Mouse (Mus musculus) liver, adult (tissue): ENCODE data around the gene Mastl.

Source experiments
- GATA4 ChIP-seq: IDR thresholded peaks from 2 replicates; pipeline ENCODE4 v1.6.1; 2014; ENCODE audit warnings: mild to moderate bottlenecking, low read length; ENCODE audit not compliant: insufficient replicate concordance

Gene Mastl

GRCm38 (mm10) chr2:23155777-23156607 is at the start of gene Mastl, which contains the start of gene Yme1l1:
Gene Mastl (minus strand): TSS chr2:23156024.
Gene Yme1l1 (plus strand): TSS chr2:23156369.
- no peak for TF ChIP-seq GATA4

DNA sequence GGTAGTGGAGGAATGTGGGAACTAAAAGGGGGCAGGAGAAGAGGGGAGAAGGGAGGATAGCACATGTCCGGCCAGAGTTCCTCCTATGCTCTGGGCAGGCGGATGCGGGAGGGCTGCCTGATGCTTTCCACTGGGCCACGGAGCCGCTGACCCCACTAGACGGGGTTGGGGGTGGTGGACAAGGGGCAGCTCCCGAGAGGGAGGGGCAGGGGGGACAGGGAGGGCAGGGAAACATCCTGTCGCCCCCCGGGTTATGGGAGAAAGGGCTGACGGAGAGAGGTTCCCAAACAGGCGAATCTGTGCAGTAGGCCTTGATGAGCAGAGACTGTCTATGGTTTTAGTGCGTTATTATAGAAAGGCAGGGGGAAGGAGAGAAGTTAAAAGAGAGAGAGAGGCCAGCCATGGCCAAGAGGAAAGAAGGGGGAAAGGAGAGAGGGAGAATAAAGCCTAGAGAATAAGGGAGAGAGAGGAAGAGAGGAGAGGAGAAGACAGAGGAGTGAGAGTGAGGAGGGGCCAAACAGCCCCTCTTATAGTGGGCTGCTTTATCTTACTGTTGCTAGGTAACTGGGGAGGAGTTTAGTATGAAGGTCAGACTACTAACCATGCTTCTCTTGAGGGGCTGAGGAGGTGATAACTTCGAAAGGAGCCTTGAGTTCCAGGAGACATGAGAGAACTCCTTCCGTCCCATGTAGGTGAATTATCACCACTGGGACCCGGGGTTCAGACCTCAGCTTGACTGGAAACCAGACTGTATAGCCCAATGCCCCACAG is 47.3 kb upstream of the Mastl start:
- no peak for TF ChIP-seq GATA4

DNA sequence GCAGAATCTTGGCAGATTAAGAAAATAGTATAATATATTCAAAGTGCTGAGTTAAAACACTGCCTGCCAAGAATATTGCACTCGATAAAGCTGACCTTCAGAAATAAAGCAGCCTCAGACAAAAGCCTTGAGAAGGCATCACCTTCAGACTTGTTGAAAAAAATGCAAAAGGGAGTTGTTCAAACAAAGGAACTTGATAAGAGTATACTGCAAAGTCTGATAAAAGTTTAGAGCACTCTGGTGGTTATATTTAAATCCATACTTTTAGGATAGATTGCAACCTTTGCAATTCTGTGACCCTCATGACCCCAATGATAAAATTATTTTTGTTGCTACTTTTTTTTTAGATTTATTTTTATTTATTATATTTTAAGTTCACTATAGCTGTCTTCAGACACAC is 45.2 kb upstream of the Mastl start:
- no peak for TF ChIP-seq GATA4

GRCm38 (mm10) chr2:23194366-23194765 is 38.5 kb upstream of the Mastl start:
- TF ChIP-seq GATA4 = no peak

- no peak for TF ChIP-seq GATA4
Observed at GRCm38 (mm10) chr2:23172305-23172704, 16.5 kb upstream of the Mastl start.

- no peak for TF ChIP-seq GATA4
Observed at GRCm38 (mm10) chr2:23156608-23157081, 821 bp upstream of the Mastl start.

GRCm38 (mm10) chr2:23155199-23155621 is 614 bp downstream of the Mastl start:
- TF ChIP-seq GATA4 = no peak

DNA sequence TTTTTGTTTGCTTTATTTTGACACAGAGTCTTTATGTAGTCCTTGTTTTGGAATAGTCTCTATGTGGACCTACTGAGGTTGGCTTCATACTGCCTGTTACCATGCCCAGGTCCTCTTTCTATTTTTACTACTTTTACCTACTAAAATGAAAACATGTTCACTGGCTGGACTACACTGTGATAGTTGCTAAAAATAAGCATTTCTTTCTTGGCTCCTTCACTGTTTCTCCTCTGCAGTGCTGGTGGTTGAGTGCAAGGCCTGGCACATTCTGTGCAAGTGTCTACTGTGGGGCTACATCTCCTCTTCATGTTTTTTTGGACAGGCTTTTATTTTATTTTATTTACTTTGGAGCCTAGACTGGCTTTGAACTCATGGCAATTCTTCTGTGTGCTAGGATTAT is 36.3 kb downstream of the Mastl start:
- no peak for TF ChIP-seq GATA4

- no peak for TF ChIP-seq GATA4
Observed at GRCm38 (mm10) chr2:23102266-23102665, 53.6 kb downstream of the Mastl start.

DNA sequence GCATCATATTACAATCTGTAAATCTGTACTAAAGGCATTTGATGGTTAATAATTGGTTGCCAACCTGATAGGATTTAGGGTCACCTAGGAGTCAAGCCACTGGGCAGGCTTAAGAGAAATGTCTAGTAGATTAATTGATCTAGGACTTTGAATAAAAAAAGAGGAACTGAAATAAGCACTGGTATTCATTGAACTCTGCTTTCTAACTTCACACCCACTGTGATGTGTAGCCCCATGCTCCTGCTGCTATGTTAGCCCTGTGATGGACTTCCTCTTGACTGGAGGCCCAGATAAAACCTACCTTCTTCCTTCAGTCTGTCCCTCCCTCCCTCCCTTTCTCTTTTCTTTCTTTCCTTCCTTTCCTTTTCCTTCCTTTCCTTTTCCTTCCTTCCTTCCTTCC is 58.8 kb downstream of the Mastl start:
- TF ChIP-seq GATA4 = no peak

GRCm38 (mm10) chr2:23092216-23092615 is 63.6 kb downstream of the Mastl start:
- no peak for TF ChIP-seq GATA4

DNA sequence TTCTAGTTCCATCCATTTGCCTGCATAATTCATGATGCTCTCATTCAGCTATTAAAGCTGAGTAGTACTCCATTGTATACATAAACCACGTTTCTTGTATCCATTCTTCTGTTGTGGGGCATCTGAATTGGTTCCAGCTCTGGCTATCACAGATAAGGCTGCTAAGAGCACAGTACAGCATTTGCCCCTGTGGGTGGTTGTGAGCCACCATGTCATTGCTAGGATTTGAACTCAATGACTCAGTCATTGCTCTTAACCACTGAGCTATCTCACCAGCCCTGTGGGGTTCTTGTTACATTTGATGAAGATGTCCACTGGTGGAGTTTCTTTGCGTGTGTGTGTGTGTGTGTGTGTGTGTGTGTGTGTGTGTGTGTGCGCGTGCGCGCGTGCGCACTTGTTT is 71.3 kb downstream of the Mastl start:
- no peak for TF ChIP-seq GATA4

GRCm38 (mm10) chr2:23078588-23078987 is 77.2 kb downstream of the Mastl start:
- no peak for TF ChIP-seq GATA4

- TF ChIP-seq GATA4 = no peak
Observed at GRCm38 (mm10) chr2:23077693-23078092, 78.1 kb downstream of the Mastl start.

GRCm38 (mm10) chr2:23076783-23077182 is 79.0 kb downstream of the Mastl start:
- no peak for TF ChIP-seq GATA4

GRCm38 (mm10) chr2:23075846-23076245 is 80.0 kb downstream of the Mastl start:
- peak; percentile 53 for TF ChIP-seq GATA4
